ENCODE assay signal across 9 mouse cellular contexts in the genomic region with DNA sequence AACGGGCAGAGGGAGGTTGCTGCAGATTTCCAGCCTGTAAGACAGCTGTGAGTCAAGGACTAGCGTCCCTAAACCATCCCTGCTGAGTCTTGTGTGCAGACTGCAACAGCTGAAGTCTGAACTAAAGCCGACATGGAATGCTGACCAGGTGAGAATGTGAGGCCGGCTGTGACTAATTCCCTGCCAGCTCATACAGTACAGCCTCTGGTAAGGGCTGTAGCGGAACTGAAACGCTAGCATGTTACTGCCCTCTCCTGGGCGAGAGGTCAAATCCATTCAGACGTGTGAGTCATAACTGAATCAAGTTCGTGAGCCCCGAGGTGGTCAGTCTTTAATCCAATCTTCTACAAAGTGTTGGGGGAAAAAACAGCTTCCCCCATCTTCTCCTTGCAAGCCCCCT. TPM values are rescaled to one million over a fixed set of nuclear protein-coding genes. Genes with fewer than 3 reads are reported as not detected.
DNase-seq lines count a peak whose midpoint lies in the region; ATAC-seq and TF ChIP-seq lines count a peak whose summit lies in the region.
"Had no signal": no experiment of that assay in that cellular context is flagged by ENCODE, and none has a peak within 500 bp of the region (broad histone marks: within the 10 kb centered on the region; RNA-seq: fewer than 3 reads in every experiment).

No protein-coding gene starts in this region.

- TF ChIP-seq CTCF in kidney, adult 2 months (conservative IDR thresholded peaks at IDR 0.05; ENCODE audit: insufficient read depth, insufficient read length, low read depth, low read length), result peak; percentile 54

- no peaks in the 10 kb centered on the region for H3K9me3 ChIP-seq in embryonic facial prominence, embryonic 12.5 days

- H3K4me2 ChIP-seq in embryonic facial prominence, embryonic 12.5 days (replicated peaks), result no peak overlapping the region

- DNase-seq in ES-CJ7 (ENCODE audit: low read depth, low spot score), result peak; percentile 43
- DNase-seq in adrenal gland, adult 2 months, result peak; percentile 68
- DNase-seq in kidney, adult 2 months, result peak; percentile 51
- peak; percentile 26 for DNase-seq in lung, postnatal 25 days (ENCODE audit: low spot score)
- DNase-seq in urinary bladder, adult 2 months (ENCODE audit: low spot score), result peak; percentile 23
- DNase-seq in layer of hippocampus, postnatal 36 days, result no peak
- no peak for DNase-seq in gastrocnemius, adult 18-20 months (ENCODE audit: low spot score)

- no peak overlapping the region for H3K4me3 ChIP-seq in embryonic facial prominence, embryonic 12.5 days
- no peak overlapping the region for H3K4me3 ChIP-seq in kidney, adult 2 months (ENCODE audit: insufficient read depth, low read depth, low read length)
- H3K4me3 ChIP-seq: megakaryocyte, embryonic 14.5 days had no signal

- H3K9ac ChIP-seq in embryonic facial prominence, embryonic 12.5 days, result no peak overlapping the region

- peak; percentile 60; the same call in 1 of the 2 replicates for ATAC-seq in embryonic facial prominence, embryonic 12.5 days (ENCODE audit: insufficient number of reproducible peaks, insufficient read depth, low FRiP score, low TSS enrichment)

- no peak for TF ChIP-seq POLR2A in kidney, adult 2 months (IDR thresholded peaks at IDR 0.05; ENCODE audit: low read depth, low read length)

- no peak overlapping the region for H3K27ac ChIP-seq in embryonic facial prominence, embryonic 12.5 days
- H3K27ac ChIP-seq in kidney, adult 2 months (ENCODE audit: insufficient read depth, low read depth, low read length), result no peak overlapping the region

- H3K4me1 ChIP-seq in embryonic facial prominence, embryonic 12.5 days, result no peaks in the 10 kb centered on the region
- H3K4me1 ChIP-seq in kidney, adult 2 months (ENCODE audit: control insufficient read depth, insufficient read depth, low read length), result no peaks in the 10 kb centered on the region
- H3K4me1 ChIP-seq: megakaryocyte, embryonic 14.5 days had no signal

- H3K36me3 ChIP-seq in embryonic facial prominence, embryonic 12.5 days, result no peaks in the 10 kb centered on the region
- H3K36me3 ChIP-seq in kidney, adult 2 months (ENCODE audit: control insufficient read depth, insufficient read depth, low read length), result no peaks in the 10 kb centered on the region

- H3K27me3 ChIP-seq in embryonic facial prominence, embryonic 12.5 days, result no peaks in the 10 kb centered on the region
- no peaks in the 10 kb centered on the region for H3K27me3 ChIP-seq in kidney, adult 2 months (replicated peaks; ENCODE audit: control insufficient read depth, insufficient read depth, low read length)
- H3K27me3 ChIP-seq: megakaryocyte, embryonic 14.5 days had no signal

- WGBS in embryonic facial prominence, embryonic 12.5 days, result 26% methylated on average over 10 of the region's 10 CpGs
- WGBS in kidney, adult 2 months, result 10% methylated on average over 10 of the region's 10 CpGs

RNA-seq across cellular contexts. Expression of gene Grin2b, which starts 42.9 kb away (rescaled TPM):
- under 1 TPM; 0.07 to 0.17 TPM for total RNA-seq in adrenal gland, adult 2 months (2021)
- under 0.01 and 0.02 TPM in 2 replicates for polyA plus RNA-seq in adrenal gland, adult 2 months (2012; rRNA removed)
- polyA plus RNA-seq in embryonic facial prominence, embryonic 12.5 days (2016; fragmentation: Nextera tagmentation; extraction: Ambion mirVana), result 2.7 and 3.3 TPM in 2 replicates
- polyA plus RNA-seq in kidney, adult 2 months (2012; rRNA removed), result not detected in 2 replicates
- polyA plus RNA-seq in urinary bladder, adult 2 months (2012; rRNA removed), result 0.01 TPM in 1 of 2 replicates, not detected in the other
- 100 to 1,000 TPM; 320 to 364 TPM for total RNA-seq in layer of hippocampus, postnatal 36 days (2021)
- under 1 TPM; 0.02 TPM for total RNA-seq in gastrocnemius, adult 18-20 months (2021)

Comparison
In these comparisons a context has a peak if more than half of its experiments do, and no peak if none do; other contexts are left out.
1. DNase-seq: peak in ES-CJ7 (single experiment), adrenal gland, adult 2 months (single experiment), kidney, adult 2 months (single experiment), lung, postnatal 25 days (single experiment) and urinary bladder, adult 2 months (single experiment); none in layer of hippocampus, postnatal 36 days (0 of 2) and gastrocnemius, adult 18-20 months (single experiment).